Mouse (Mus musculus) heart, adult 2 months (tissue): ENCODE measurements around the gene Anapc5.

Experiments
- CTCF ChIP-seq: fragments of 200-600 bp; IDR thresholded peaks from 2 replicates; pipeline ENCODE4 v1.8.1; 2022; ENCODE audit warnings: antibody characterized with exemption, mild to moderate bottlenecking, moderate library complexity
- POLR2A ChIP-seq: fragments of 200-500 bp; IDR thresholded peaks from 2 replicates; pipeline ENCODE4 v1.6.1; 2011; ENCODE audit warnings: mild to moderate bottlenecking, low read depth, low read length, control low read depth; ENCODE audit not compliant: insufficient read depth

DNA sequence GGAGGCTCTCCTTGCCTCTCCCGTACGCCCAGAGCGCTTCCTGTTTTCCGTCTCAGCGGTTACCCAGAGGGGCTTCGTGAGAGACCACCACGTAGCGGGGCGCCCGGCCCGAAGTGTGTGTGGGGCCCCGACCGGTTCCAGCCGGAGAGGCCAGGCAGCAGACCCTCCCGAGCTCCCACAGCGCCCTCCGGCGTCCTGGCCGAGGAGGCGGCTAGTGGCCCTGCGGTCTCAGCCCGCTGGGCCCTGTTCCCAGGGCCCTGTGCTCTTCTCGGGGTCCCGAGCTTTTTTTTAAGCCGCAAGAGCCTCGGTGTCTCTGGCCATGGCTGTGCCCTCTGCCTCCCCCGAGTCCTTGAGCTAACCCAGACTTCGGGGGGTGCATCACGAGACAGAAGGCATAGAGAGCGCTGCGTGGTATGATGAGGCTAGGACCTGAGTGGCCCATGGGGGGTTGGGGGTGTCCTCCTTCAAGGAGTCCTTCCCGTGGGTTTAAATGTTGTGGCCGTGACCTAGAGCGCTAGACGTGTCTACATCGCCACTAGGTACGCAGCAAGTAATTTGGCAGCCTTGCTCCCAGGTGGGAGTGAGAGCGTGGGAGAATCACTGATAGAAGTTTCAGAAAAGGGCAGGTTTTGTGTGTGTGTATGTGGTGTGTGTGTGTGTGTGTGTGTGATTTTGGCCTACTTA lies 29.3 kb upstream of the Anapc5 start:
- no peak for TF ChIP-seq POLR2A
- TF ChIP-seq CTCF = peak; percentile 63
